Mouse (Mus musculus) heart, postnatal 36 days (tissue): ENCODE measurements around the gene Vmp1. TPM values are rescaled to one million over a fixed set of nuclear protein-coding genes. Genes with fewer than 3 reads are reported as not detected.

ENCODE experiments used
- DNase-seq, 2 experiments: peaks; one replicate each; pipeline ENCODE4 v3.0.0; 2021 to 2022
- intact Hi-C: fragments of 180-260 bp; cut with DNase I; formaldehyde crosslinking; loops from one replicate; pipeline ENCODE4 v1.15.1; 2025
- total RNA-seq, 2 experiments: library from RNA; stranded (reverse); gene quantifications; 2 replicates each; pipeline ENCODE4 v1.2.3; 2021

Gene Vmp1
- total RNA-seq, 2 experiments from 2014 or later = 49.4 to 69.0 TPM

- no peak for DNase-seq
- intact Hi-C loops = no loop called here
Measured at GRCm38 (mm10) chr11:86644553-86644952, 39.1 kb downstream of the Vmp1 start.

DNA sequence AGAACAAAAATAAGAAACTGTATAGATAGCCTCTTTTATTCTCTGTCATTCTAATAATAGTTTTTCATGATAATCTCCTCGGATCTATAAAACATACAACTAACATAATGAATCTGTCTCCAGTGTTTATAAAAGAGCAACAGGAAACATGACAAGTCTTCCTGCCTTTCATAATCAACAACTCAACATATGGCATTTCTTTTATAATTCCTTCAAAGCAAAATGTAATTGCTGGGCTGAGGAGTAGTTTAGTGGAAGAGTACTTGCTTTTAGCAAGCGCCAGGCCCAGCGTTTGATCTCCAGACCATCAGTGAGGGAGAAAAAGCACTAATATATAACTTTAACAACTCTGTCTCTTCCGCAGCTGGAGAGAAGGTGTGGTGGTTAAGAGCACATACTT lies 41.9 kb downstream of the Vmp1 start:
- intact Hi-C loops = no loop called here
- DNase-seq = no peak

DNA sequence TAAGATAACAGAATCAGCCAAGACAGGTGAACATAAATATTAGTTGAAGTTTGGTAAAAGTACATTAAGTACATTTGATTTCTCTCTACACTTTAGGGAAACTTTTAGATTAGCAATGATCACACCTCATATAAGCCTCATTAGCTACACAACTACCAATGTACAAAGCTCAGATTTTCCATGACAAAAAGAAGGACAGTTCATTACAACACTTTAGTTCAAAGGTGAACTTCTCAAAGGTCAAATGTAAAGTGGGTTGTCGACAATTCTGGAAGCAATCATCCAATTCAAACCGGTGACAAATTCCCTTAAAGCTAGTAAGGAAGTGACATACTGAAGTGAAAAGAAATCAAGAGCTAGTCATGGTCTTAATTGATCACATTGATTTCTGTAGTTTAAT lies 45.9 kb downstream of the Vmp1 start:
- no peak for DNase-seq
- intact Hi-C loops = no loop called here

- intact Hi-C loops = no loop called here
- DNase-seq = no peak
Measured at GRCm38 (mm10) chr11:86634396-86634795, 49.2 kb downstream of the Vmp1 start.

- intact Hi-C loops = no loop called here
- no peak for DNase-seq
Measured at GRCm38 (mm10) chr11:86629941-86630340, 53.7 kb downstream of the Vmp1 start.

DNA sequence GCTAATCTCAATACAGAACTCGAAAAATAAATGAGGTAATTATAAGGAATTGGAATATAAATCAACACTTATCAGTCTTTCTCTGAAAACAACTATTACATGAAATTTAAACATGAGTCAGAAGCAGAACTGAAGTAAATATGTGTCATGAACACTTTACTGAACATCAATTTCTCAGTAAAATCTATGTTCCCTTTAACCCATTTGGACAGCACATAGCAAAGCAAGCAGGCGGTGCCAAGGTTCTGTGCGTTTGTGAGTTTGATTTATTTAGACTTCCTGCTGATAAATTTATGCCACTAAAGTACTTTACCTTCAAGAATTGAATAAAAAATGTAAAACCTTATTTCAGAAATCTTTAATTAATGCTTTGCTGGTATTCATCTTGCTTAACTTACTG lies 54.2 kb downstream of the Vmp1 start:
- intact Hi-C loops = no loop called here

DNA sequence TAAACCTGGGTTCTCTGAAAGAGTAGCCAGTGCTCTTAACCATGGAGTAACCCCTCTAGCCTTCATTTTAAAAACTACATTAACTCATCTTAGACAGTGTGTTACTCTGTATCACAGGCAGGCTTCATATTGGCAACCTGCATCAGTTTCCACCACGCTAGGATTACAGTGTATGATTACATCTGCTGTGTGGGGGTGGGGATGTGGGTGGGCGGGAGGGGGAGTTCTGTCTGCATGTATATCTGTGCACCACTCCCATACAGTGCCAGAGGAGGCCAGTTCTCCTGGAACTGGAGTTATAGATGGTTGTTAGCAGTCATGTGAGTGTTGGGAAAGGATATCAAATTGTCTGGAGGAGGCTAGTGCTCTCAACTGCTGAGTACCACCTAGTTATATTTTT lies 55.2 kb downstream of the Vmp1 start:
- intact Hi-C loops = no loop called here
- DNase-seq = no peak

More for the DNA sequence above, 54.2 kb downstream of the Vmp1 start:
- DNase-seq = no peak

DNA sequence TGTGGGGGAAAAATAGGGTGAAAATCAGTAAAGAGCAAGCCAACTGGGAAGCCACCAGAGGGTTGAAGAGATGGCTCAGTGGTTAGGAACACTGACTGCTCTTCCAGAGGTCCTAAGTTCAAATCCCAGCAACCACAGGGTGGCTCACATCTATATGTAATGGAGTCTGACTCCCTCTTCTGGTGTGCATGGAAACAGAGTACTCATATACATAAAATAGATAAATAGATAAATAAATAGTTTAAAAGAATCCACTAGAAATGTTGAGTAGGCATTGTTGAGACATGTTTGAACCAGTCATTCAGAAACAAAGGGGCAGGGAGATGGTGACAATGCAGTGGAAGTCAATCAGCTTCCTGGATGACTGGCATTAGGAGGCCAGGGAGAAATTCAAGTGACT lies 56.0 kb downstream of the Vmp1 start:
- no peak for DNase-seq
- intact Hi-C loops = no loop called here

DNA sequence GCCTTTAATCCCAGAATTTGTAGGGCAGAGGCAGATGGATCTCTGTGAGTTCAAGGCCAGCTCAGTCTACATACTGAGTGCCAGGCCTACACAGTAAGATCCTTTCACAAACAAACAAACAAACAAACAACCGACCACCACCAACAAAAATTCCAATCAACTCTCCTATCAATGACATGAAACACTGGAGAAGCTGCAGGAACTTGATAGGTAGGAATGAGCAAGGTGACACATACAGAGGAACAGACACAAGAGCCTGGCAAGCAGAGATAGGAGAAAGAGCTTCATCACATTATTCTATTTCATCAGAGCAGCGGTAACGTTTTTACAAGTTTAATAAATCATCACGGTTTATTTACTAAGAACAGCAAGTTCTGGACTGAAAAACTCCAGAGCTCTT lies 56.9 kb downstream of the Vmp1 start:
- DNase-seq = no peak
- intact Hi-C loops = no loop called here

GRCm38 (mm10) chr11:86624237-86624941 lies 59.2 kb downstream of the Vmp1 start:
- no peak for DNase-seq
- intact Hi-C loops = no loop called here

DNA sequence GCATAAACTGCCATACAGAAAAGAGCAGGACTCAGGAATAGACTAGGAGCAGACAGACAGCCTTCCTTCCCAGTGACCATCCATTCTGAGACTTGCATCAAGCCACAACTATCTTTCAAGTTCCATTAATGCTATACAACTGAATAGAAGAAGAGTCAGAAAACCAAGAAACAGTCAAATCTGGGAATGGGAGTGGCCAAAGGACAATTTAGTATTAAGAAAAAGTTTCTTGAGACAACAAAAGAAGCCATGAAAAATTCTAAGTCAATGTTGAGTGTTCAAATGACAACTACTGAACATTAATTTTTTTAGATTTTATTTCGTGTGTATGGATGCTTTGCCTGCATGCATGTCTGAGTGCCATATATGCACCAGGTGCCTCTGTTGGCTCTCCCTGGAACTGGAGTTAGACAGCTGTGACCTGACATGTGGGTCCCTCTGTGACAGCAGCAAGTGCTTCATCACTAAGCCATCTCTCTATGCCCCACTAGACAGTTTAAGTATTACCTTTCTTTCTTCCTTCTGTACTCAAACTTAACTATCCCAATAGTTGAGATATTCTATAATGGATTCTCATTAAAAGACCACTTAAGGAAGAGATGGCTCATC lies 60.1 kb downstream of the Vmp1 start:
- intact Hi-C loops = no loop called here
- DNase-seq = no peak

GRCm38 (mm10) chr11:86622191-86622912 lies 61.3 kb downstream of the Vmp1 start:
- intact Hi-C loops = no loop called here
- no peak for DNase-seq

GRCm38 (mm10) chr11:86621139-86621538 lies 62.5 kb downstream of the Vmp1 start:
- no peak for DNase-seq
- intact Hi-C loops = no loop called here

DNA sequence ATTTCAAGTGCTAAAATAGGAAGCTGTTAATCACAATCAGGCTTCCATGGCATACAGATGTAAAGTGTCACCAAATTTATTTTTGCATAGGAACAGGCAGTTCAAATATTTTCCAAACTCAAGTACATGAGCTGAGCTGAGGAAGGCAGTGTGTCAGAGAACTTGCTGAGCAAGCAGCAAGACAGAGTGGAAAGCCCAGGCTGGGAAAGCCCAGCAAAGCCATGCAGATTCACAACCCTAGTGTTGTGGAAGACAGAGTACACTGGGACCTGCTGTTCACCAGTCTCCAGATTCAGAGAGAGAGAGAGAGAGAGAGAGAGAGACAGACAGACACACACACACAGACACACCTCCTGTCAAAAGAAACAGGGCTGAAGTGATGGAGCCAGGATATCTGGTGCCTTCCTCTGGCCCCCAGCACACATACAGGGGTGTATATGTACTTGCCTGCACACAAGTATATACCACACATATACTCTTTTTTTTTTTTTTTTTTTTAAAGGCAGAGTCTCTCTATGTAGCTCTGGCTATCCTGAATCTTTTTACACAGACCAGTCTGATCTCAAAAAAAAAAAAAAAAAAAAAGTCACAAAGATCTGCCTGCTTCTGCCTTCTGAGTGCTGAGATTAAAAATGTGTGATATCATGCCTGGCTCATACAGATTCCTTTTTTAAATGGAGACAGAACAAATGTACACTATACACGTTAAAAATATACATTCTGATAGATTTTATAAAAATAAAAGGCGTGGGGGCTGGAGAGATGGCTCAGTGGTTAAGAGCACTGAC lies 64.9 kb downstream of the Vmp1 start:
- intact Hi-C loops = no loop called here
- DNase-seq = no peak

DNA sequence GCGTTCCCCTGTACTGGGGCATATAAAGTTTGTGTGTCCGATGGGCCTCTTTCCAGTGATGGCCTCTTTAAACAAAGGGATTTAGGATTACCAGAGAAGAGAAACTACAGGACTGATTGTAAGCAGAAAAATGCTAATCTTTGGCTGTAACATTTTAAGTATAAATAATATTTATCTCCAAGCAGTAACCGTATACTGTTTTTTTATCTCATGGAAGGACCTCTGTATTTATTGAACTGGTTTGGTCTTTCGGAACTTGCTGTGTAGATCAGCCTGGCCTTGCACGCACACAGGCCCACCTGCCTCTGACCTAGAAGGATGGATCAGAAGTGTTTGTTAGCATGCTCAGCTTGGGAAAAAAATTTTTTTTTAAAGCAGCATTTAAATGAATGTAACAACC lies 69.0 kb downstream of the Vmp1 start:
- intact Hi-C loops = no loop called here
- no peak for DNase-seq

- intact Hi-C loops = no loop called here
- peak in 1 of 2 experiments; percentile 44 for DNase-seq
Measured at GRCm38 (mm10) chr11:86614056-86614530, 69.5 kb downstream of the Vmp1 start.

DNA sequence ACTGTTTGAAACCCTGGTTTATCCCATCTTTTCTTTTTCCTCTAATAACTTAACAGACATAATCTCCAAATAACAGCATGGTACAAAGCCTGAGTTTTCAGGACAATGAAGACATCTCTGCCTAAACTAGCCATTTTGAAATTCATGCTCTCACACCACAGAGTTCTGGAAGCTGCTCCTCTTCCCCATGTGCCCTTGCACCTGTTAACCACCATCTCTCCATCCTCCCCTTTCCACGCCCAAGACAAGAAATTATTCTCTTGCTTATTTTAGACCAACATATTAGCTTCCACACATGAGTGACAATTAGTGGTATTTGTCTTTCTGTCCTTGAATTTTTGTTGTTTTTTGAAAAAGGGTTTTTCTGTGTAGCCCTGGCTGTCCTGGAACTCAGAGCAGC lies 71.6 kb downstream of the Vmp1 start:
- intact Hi-C loops = no loop called here
- no peak for DNase-seq

DNA sequence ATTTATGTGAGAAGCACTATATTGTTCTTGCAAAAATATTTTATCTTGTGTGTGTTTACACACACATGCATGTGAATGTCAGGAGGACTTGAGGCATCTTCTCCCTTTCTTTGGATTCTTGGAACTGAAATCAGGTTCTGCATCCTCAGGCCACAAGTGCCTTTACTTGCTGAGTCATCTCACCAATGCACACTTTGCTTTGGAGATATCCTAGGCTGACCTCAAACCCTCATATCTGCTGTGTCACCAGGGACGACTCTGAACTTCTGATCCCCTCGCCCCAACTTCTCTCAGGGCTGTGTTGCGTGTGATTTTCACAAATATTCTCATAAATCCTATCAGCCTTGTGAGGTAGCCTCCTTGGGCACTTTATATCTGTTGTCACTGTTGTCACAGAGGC lies 73.4 kb downstream of the Vmp1 start:
- intact Hi-C loops = no loop called here
- no peak for DNase-seq

- intact Hi-C loops = no loop called here
Measured at GRCm38 (mm10) chr11:86607808-86608350, 75.8 kb downstream of the Vmp1 start.

DNA sequence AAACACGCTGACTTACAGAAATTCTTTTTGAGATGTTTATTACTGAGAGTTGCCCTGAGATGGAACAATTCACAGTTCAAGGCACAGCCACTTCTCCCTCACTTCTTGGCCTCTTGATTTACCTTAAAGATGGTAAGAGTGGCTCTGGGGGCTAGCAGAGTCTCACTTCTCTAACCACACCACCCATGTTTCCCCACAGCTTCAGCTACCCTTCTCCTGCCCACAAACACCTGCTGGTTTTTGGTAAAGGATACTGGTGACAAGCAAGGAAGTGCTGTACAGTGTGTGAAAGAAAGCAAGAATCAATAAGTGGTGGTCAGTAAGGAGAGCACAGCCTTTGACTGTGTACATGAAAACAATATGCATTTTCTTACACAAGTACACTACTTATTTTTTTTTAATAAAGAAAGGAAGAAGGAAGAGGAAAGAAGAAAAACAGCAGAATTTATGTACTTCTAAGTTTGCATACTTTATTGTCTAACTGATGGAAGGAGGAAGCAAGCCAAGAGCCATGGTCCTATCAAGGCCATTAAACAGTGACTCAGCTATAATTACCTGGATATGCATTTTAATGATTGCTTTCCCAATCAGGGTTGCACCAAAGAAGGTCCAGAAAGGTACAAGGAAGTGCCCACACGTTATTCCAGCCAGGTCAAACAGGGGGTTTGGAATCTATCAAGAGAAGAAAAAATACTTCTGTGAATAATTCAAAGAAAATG lies 76.9 kb downstream of the Vmp1 start:
- intact Hi-C loops = no loop called here
- DNase-seq = no peak

More at GRCm38 (mm10) chr11:86607808-86608350, 75.8 kb downstream of the Vmp1 start:
- no peak for DNase-seq
